In genomic region chr9:99870780-99871555, GRCm38 (mm10) we compare ENCODE assay signal across 14 mouse cellular contexts. TPM values are rescaled to one million over a fixed set of nuclear protein-coding genes. Genes with fewer than 3 reads are reported as not detected.
A peak's percentile ranks its signal among the peaks of the same experiment; 100 is the strongest.
DNase-seq lines count a peak whose midpoint lies in the region; ATAC-seq and TF ChIP-seq lines count a peak whose summit lies in the region.
"Had no signal": no experiment of that assay in that cellular context is flagged by ENCODE, and none has a peak within 500 bp of the region (broad histone marks: within the 10 kb centered on the region; RNA-seq: fewer than 3 reads in every experiment).

No protein-coding gene starts in this region.

- no peak for DNase-seq in forebrain, embryonic 11.5 days (ENCODE audit: low spot score)
- no peak for DNase-seq in ES-E14 (ENCODE audit: low read depth, low spot score)
- peak; percentile 62 for DNase-seq in hindbrain, embryonic 10.5 days (ENCODE audit: low spot score)
- DNase-seq in ovary, postnatal 14 days (ENCODE audit: low spot score): no peak
- DNase-seq in gastrocnemius, adult 8-10 months (ENCODE audit: low spot score in 2 of 2): no peak
- DNase-seq in urinary bladder, postnatal 4 days (ENCODE audit: low spot score in 2 of 2): no peak
- DNase-seq: cerebellum, postnatal 36 days had no signal

- H3K36me3 ChIP-seq in forebrain, embryonic 11.5 days (ENCODE audit: control insufficient read depth, insufficient read depth, low read length): no peaks in the 10 kb centered on the region
- no peaks in the 10 kb centered on the region for H3K36me3 ChIP-seq in forebrain, embryonic 15.5 days
- H3K36me3 ChIP-seq in ES-E14 (ENCODE audit: control insufficient read depth, insufficient read depth, low read length, poor library complexity, severe bottlenecking): no peaks in the 10 kb centered on the region
- no peaks in the 10 kb centered on the region for H3K36me3 ChIP-seq in hindbrain, embryonic 10.5 days
- no peaks in the 10 kb centered on the region for H3K36me3 ChIP-seq in midbrain, embryonic 15.5 days (replicated peaks)

- H3K27ac ChIP-seq in forebrain, embryonic 11.5 days (ENCODE audit: low read depth, low read length): no peak overlapping the region
- H3K27ac ChIP-seq in forebrain, embryonic 15.5 days (replicated peaks): no peak overlapping the region
- H3K27ac ChIP-seq in ES-E14 (ENCODE audit: insufficient read depth, low read depth, low read length, poor library complexity, severe bottlenecking): no peak overlapping the region
- H3K27ac ChIP-seq in hindbrain, embryonic 10.5 days: peak overlapping the region; percentile 23; the same call in 1 of the 2 replicates
- H3K27ac ChIP-seq in midbrain, embryonic 15.5 days: peak overlapping the region; percentile 80
- H3K27ac ChIP-seq: macrophage had no signal

- peak overlapping the region; percentile 18 for H3K4me3 ChIP-seq in forebrain, embryonic 11.5 days (ENCODE audit: low read depth, low read length)
- H3K4me3 ChIP-seq in forebrain, embryonic 15.5 days: no peak overlapping the region
- H3K4me3 ChIP-seq in ES-E14 (ENCODE audit: insufficient read depth in 1 of 2, low read depth in 1 of 2, low read length in 2 of 2, poor library complexity in 1 of 2, severe bottlenecking in 1 of 2): peak overlapping the region; percentile 13 to 38; a peak in 3 of 4 replicates
- H3K4me3 ChIP-seq in hindbrain, embryonic 10.5 days: peak overlapping the region; percentile 42
- peak overlapping the region; percentile 38 for H3K4me3 ChIP-seq in midbrain, embryonic 15.5 days

- ATAC-seq in forebrain, embryonic 11.5 days (replicated peaks; ENCODE audit: low FRiP score): no peak
- ATAC-seq in forebrain, embryonic 15.5 days (replicated peaks): no peak
- ATAC-seq in midbrain, embryonic 15.5 days (replicated peaks): no peak
- ATAC-seq: activated CD4-positive, CD25-positive, alpha-beta regulatory T cell, adult 4 months had no signal

- under 1% methylated on average over 37 of the region's 37 CpGs for whole genome bisulfite sequencing in forebrain, embryonic 11.5 days
- 1% methylated on average over 37 of the region's 37 CpGs for WGBS in forebrain, embryonic 15.5 days
- 1% methylated on average over 37 of the region's 37 CpGs for WGBS in hindbrain, embryonic 10.5 days
- under 1% methylated on average over 37 of the region's 37 CpGs for WGBS in midbrain, embryonic 15.5 days

- in situ Hi-C loops in ES-E14 (cut with MboI; ENCODE audit: low sequenced_read_pairs in 2 of 2, unreplicated experiment in 2 of 2): loop anchor here (5.0 to 10.0 kb wide), 2 partner anchors 916 to 919 kb away; partner anchors contain the start of gene Foxl2 (in 1 of the 2)

- peak overlapping the region; percentile 33 for H3K4me2 ChIP-seq in forebrain, embryonic 11.5 days (ENCODE audit: low read depth, low read length, severe bottlenecking)
- H3K4me2 ChIP-seq in forebrain, embryonic 15.5 days (replicated peaks): no peak overlapping the region
- peak overlapping the region; percentile 42 for H3K4me2 ChIP-seq in midbrain, embryonic 15.5 days

- no peaks in the 10 kb centered on the region for H3K9me3 ChIP-seq in forebrain, embryonic 11.5 days (ENCODE audit: control insufficient read depth, low read length)
- H3K9me3 ChIP-seq in forebrain, embryonic 15.5 days: no peaks in the 10 kb centered on the region
- H3K9me3 ChIP-seq in ES-E14 (ENCODE audit: control insufficient read depth, insufficient read depth, low read depth, low read length): no peaks in the 10 kb centered on the region
- no peaks in the 10 kb centered on the region for H3K9me3 ChIP-seq in hindbrain, embryonic 10.5 days
- H3K9me3 ChIP-seq in midbrain, embryonic 15.5 days: no peaks in the 10 kb centered on the region

- H3K9ac ChIP-seq in forebrain, embryonic 11.5 days (ENCODE audit: low read length): no peak overlapping the region
- H3K9ac ChIP-seq in forebrain, embryonic 15.5 days (replicated peaks): no peak overlapping the region
- H3K9ac ChIP-seq in ES-E14 (ENCODE audit: insufficient read depth, low read depth, low read length, poor library complexity, severe bottlenecking): no peak overlapping the region
- H3K9ac ChIP-seq in midbrain, embryonic 15.5 days: no peak overlapping the region

- peaks cover 32% of the 10 kb centered on the region for H3K4me1 ChIP-seq in forebrain, embryonic 11.5 days (replicated peaks; ENCODE audit: control insufficient read depth, insufficient read depth, low read length)
- peaks cover 57% of the 10 kb centered on the region for H3K4me1 ChIP-seq in forebrain, embryonic 15.5 days
- peaks cover 0 to 17% of the 10 kb centered on the region in 2 experiments; a peak in 2 of 4 replicates for H3K4me1 ChIP-seq in ES-E14 (ENCODE audit: control insufficient read depth in 2 of 2, insufficient read depth in 2 of 2, low read length in 2 of 2, poor library complexity in 1 of 2)
- H3K4me1 ChIP-seq in hindbrain, embryonic 10.5 days (replicated peaks): peaks cover 66% of the 10 kb centered on the region
- peaks cover 37% of the 10 kb centered on the region for H3K4me1 ChIP-seq in midbrain, embryonic 15.5 days

- H3K27me3 ChIP-seq in forebrain, embryonic 11.5 days (ENCODE audit: control insufficient read depth, insufficient read depth, low read length): peaks cover 90% of the 10 kb centered on the region
- peaks cover 89% of the 10 kb centered on the region for H3K27me3 ChIP-seq in forebrain, embryonic 15.5 days
- peaks cover 100% of the 10 kb centered on the region for H3K27me3 ChIP-seq in hindbrain, embryonic 10.5 days (ENCODE audit: insufficient read depth, poor library complexity, severe bottlenecking)
- peaks cover 53% of the 10 kb centered on the region for H3K27me3 ChIP-seq in midbrain, embryonic 15.5 days (replicated peaks)

TF ChIP-seq in ES-E14, 5 proteins besides CTCF, POLR2A, EP300 and RAD21:
- TF ChIP-seq ZC3H11A (IDR thresholded peaks at IDR 0.05; ENCODE audit: borderline replicate concordance, low read depth, low read length): no peak
- no peak for TF ChIP-seq CHD2 (IDR thresholded peaks at IDR 0.05; ENCODE audit: low read depth, low read length)
- TF ChIP-seq ZNF384 (IDR thresholded peaks at IDR 0.05; ENCODE audit: low read depth, low read length): no peak
- TF ChIP-seq HCFC1 (IDR thresholded peaks at IDR 0.05; ENCODE audit: borderline replicate concordance, insufficient read depth, low read length): no peak
- TF ChIP-seq MAFK (IDR thresholded peaks at IDR 0.05; ENCODE audit: insufficient read depth, low read depth, low read length): no peak

RNA-seq across cellular contexts. Expression of gene Sox14, which starts 5.0 kb away (rescaled TPM):
- 0.77 and 1.9 TPM in 2 replicates for polyA plus RNA-seq in forebrain, embryonic 11.5 days (2014; fragmentation: Nextera tagmentation; extraction: Ambion mirVana)
- polyA plus RNA-seq in forebrain, embryonic 15.5 days (2015; fragmentation: Nextera tagmentation; extraction: Ambion mirVana): 0.98 and 4.9 TPM in 2 replicates
- not detected in 2 replicates for total RNA-seq in ES-E14 (2012; rRNA removed)
- polyA plus RNA-seq in hindbrain, embryonic 10.5 days (2016; fragmentation: Nextera tagmentation; extraction: Ambion mirVana): 1.4 and 3.3 TPM in 2 replicates
- polyA plus RNA-seq in midbrain, embryonic 15.5 days (2015; fragmentation: Nextera tagmentation; extraction: Ambion mirVana): 74.3 and 90.2 TPM in 2 replicates
- total RNA-seq in gastrocnemius, adult 8-10 months (2022): not detected
- total RNA-seq: granulocyte monocyte progenitor cell, adult 5-6 weeks; layer of hippocampus, postnatal 25 days had no signal
- polyA plus RNA-seq: activated CD4-positive, CD25-positive, alpha-beta regulatory T cell, adult 4 months; C2C12; macrophage had no signal

Comparison
In these comparisons a context has a peak if more than half of its experiments do, and no peak if none do; other contexts are left out.
1. H3K27ac ChIP-seq: peak in hindbrain, embryonic 10.5 days (single experiment) and midbrain, embryonic 15.5 days (single experiment); none in forebrain, embryonic 11.5 days (single experiment), forebrain, embryonic 15.5 days (single experiment) and ES-E14 (single experiment).
2. RNA of gene Sox14, which starts 5.0 kb away (polyA plus RNA-seq): 74.3 to 90.2 TPM in midbrain, embryonic 15.5 days; 0.98 to 4.9 TPM in forebrain, embryonic 15.5 days, 1.4 to 3.3 TPM in hindbrain, embryonic 10.5 days and 0.77 to 1.9 TPM in forebrain, embryonic 11.5 days; every median in the first group is over 10 times any median in the second.